Mouse (Mus musculus) heart, embryonic 15.5 days (tissue): ENCODE measurements around the gene Cdk19. TPM values are rescaled to one million over a fixed set of nuclear protein-coding genes. Genes with fewer than 3 reads are reported as not detected.

ENCODE experiments used
- ATAC-seq: fragments of 200-750 bp; cut with Nextera tagmentation; replicated peaks from 2 replicates; pipeline ENCODE4 v1.8.0; 2017; ENCODE audit warnings: low read depth, moderate TSS enrichment; ENCODE audit not compliant: insufficient number of reproducible peaks, insufficient read depth, low FRiP score
- H3K27ac ChIP-seq: fragments of 300-500 bp; sonication (generic); 2 replicates; pipeline ENCODE4 v1.5.1; 2015; ENCODE audit warnings: mild to moderate bottlenecking, inconsistent platforms
- H3K27me3 ChIP-seq: fragments of 300-500 bp; sonication (generic); 2 replicates; pipeline ENCODE4 v1.6.1; 2015; ENCODE audit warnings: inconsistent platforms
- H3K36me3 ChIP-seq: fragments of 300-500 bp; sonication (generic); 2 replicates; pipeline ENCODE4 v1.6.1; 2015; ENCODE audit warnings: mild to moderate bottlenecking, inconsistent platforms
- H3K4me1 ChIP-seq: fragments of 300-500 bp; sonication (generic); replicated peaks from 2 replicates; pipeline ENCODE4 v1.6.1; 2015; ENCODE audit warnings: inconsistent platforms
- H3K4me2 ChIP-seq: fragments of 300-500 bp; sonication (generic); 2 replicates; pipeline ENCODE4 v1.6.1; 2015; ENCODE audit warnings: inconsistent platforms, mild to moderate bottlenecking, moderate library complexity
- H3K4me3 ChIP-seq: fragments of 300-500 bp; sonication (generic); 2 replicates; pipeline ENCODE4 v1.5.1; 2015; ENCODE audit warnings: mild to moderate bottlenecking, inconsistent platforms
- H3K9ac ChIP-seq: fragments of 300-500 bp; sonication (generic); 2 replicates; pipeline ENCODE4 v1.6.1; 2015; ENCODE audit warnings: mild to moderate bottlenecking, inconsistent platforms
- H3K9me3 ChIP-seq: fragments of 300-500 bp; sonication (generic); replicated peaks from 2 replicates; pipeline ENCODE4 v1.6.1; 2016; ENCODE audit warnings: inconsistent platforms
- WGBS: fragments of 180-500 bp; shearing (Covaris S2); methylation state at CpG from one replicate; pipeline ENCODE4 v1.1.7; 2015; ENCODE audit warnings: mixed read lengths; 5-methylcytosine and 5-hydroxymethylcytosine counted together
- polyA plus RNA-seq: library from polyadenylated mRNA; unstranded; fragments of >200 nt; fragmentation: Nextera tagmentation; extraction: Ambion mirVana; gene quantifications from 2 replicates; pipeline ENCODE4 v1.2.1, GENCODE M21; 2015

The Cdk19 gene
- polyA plus RNA-seq, 1 experiment from 2014 or later: 5.3 TPM

- H3K9ac ChIP-seq: no peak overlapping the region
- no peaks in the 10 kb centered on the region for H3K27me3 ChIP-seq
- ATAC-seq: no peak
- 74% methylated on average over 8 of the region's 8 CpGs for WGBS
- peaks cover 8% of the 10 kb centered on the region for H3K4me1 ChIP-seq
- H3K4me2 ChIP-seq: no peak overlapping the region
- H3K4me3 ChIP-seq: no peak overlapping the region
- no peak overlapping the region; the same call in 1 of the 2 replicates for H3K27ac ChIP-seq
- no peaks in the 10 kb centered on the region for H3K9me3 ChIP-seq
- H3K36me3 ChIP-seq: no peaks in the 10 kb centered on the region
Measured at GRCm38 (mm10) chr10:40371184-40371913, 32.0 kb downstream of the Cdk19 start.

- Histone ChIP-seq H3K36me3 (no peaks in the 10 kb centered on the region), H3K9me3 (no peaks in the 10 kb centered on the region), H3K4me2 (no peak overlapping the region), H3K27ac (peak overlapping the region; percentile 41), H3K4me3 (no peak overlapping the region), H3K4me1 (peaks cover 8% of the 10 kb centered on the region), H3K27me3 (no peaks in the 10 kb centered on the region), H3K9ac (no peak overlapping the region)
- 41% methylated on average over 11 of the region's 11 CpGs for WGBS
- ATAC-seq: no peak
Measured at GRCm38 (mm10) chr10:40371914-40372675, 32.7 kb downstream of the Cdk19 start.

- Histone ChIP-seq H3K27ac (no peak overlapping the region), H3K27me3 (no peaks in the 10 kb centered on the region), H3K36me3 (no peaks in the 10 kb centered on the region), H3K4me1 (peaks cover 8% of the 10 kb centered on the region; the same call in 1 of the 2 replicates), H3K9me3 (no peaks in the 10 kb centered on the region), H3K4me2 (no peak overlapping the region), H3K4me3 (no peak overlapping the region), H3K9ac (no peak overlapping the region)
- no peak for ATAC-seq
- WGBS: 91% methylated on average over 5 of the region's 5 CpGs
Measured at GRCm38 (mm10) chr10:40373749-40374148, 34.4 kb downstream of the Cdk19 start.

- Histone ChIP-seq H3K27ac (no peak overlapping the region), H3K4me3 (no peak overlapping the region), H3K36me3 (no peaks in the 10 kb centered on the region), H3K9me3 (no peaks in the 10 kb centered on the region), H3K4me2 (no peak overlapping the region), H3K4me1 (peaks cover 8% of the 10 kb centered on the region; the same call in 1 of the 2 replicates), H3K27me3 (no peaks in the 10 kb centered on the region), H3K9ac (no peak overlapping the region)
- ATAC-seq: no peak
- WGBS: 75% methylated on average over 7 of the region's 7 CpGs
Measured at GRCm38 (mm10) chr10:40374828-40375227, 35.5 kb downstream of the Cdk19 start.

GRCm38 (mm10) chr10:40376286-40376685, 36.9 kb downstream of the Cdk19 start:
- H3K27me3 ChIP-seq: no peaks in the 10 kb centered on the region
- no peaks in the 10 kb centered on the region for H3K36me3 ChIP-seq
- no peak overlapping the region for H3K9ac ChIP-seq
- H3K4me2 ChIP-seq: no peak overlapping the region
- no peak for ATAC-seq
- no peak overlapping the region for H3K27ac ChIP-seq
- peaks cover 8% of the 10 kb centered on the region; the same call in 1 of the 2 replicates for H3K4me1 ChIP-seq
- H3K9me3 ChIP-seq: no peaks in the 10 kb centered on the region
- H3K4me3 ChIP-seq: no peak overlapping the region
- WGBS: 78% methylated on average over 3 of the region's 3 CpGs

- H3K27ac ChIP-seq: no peak overlapping the region
- no peaks in the 10 kb centered on the region for H3K27me3 ChIP-seq
- H3K4me2 ChIP-seq: no peak overlapping the region
- H3K9me3 ChIP-seq: no peaks in the 10 kb centered on the region
- H3K9ac ChIP-seq: no peak overlapping the region
- WGBS: 79% methylated on average over 4 of the region's 4 CpGs
- H3K4me3 ChIP-seq: no peak overlapping the region
- no peak for ATAC-seq
- H3K4me1 ChIP-seq: peaks cover 3% of the 10 kb centered on the region; the same call in 1 of the 2 replicates
- no peaks in the 10 kb centered on the region for H3K36me3 ChIP-seq
Measured at GRCm38 (mm10) chr10:40378284-40378683, 38.9 kb downstream of the Cdk19 start.

GRCm38 (mm10) chr10:40379682-40380081, 40.3 kb downstream of the Cdk19 start:
- no peaks in the 10 kb centered on the region for H3K27me3 ChIP-seq
- ATAC-seq: no peak
- H3K4me2 ChIP-seq: no peak overlapping the region
- H3K27ac ChIP-seq: no peak overlapping the region
- WGBS: 46% methylated on average over 1 of the region's 1 CpGs
- H3K4me3 ChIP-seq: no peak overlapping the region
- no peaks in the 10 kb centered on the region for H3K9me3 ChIP-seq
- no peak overlapping the region for H3K9ac ChIP-seq
- H3K36me3 ChIP-seq: no peaks in the 10 kb centered on the region
- peaks cover 3% of the 10 kb centered on the region; the same call in 1 of the 2 replicates for H3K4me1 ChIP-seq

GRCm38 (mm10) chr10:40385397-40385796, 46.0 kb downstream of the Cdk19 start:
- WGBS: 87% methylated on average over 3 of the region's 3 CpGs
- no peak for ATAC-seq
- Histone ChIP-seq H3K4me1 (peaks cover 3% of the 10 kb centered on the region; the same call in 1 of the 2 replicates), H3K4me3 (no peak overlapping the region), H3K27me3 (no peaks in the 10 kb centered on the region), H3K4me2 (no peak overlapping the region), H3K9ac (no peak overlapping the region), H3K9me3 (no peaks in the 10 kb centered on the region), H3K27ac (no peak overlapping the region), H3K36me3 (no peaks in the 10 kb centered on the region)

- H3K4me1 ChIP-seq: peaks cover 3% of the 10 kb centered on the region; the same call in 1 of the 2 replicates
- 86% methylated on average over 4 of the region's 4 CpGs for WGBS
- no peak for ATAC-seq
- no peaks in the 10 kb centered on the region for H3K36me3 ChIP-seq
- no peak overlapping the region for H3K4me2 ChIP-seq
- H3K27me3 ChIP-seq: no peaks in the 10 kb centered on the region
- H3K9me3 ChIP-seq: no peaks in the 10 kb centered on the region
- H3K4me3 ChIP-seq: no peak overlapping the region
- H3K9ac ChIP-seq: no peak overlapping the region
- H3K27ac ChIP-seq: no peak overlapping the region
Measured at GRCm38 (mm10) chr10:40386126-40386525, 46.8 kb downstream of the Cdk19 start.

- no peak for ATAC-seq
- Histone ChIP-seq H3K4me3 (no peak overlapping the region), H3K36me3 (no peaks in the 10 kb centered on the region), H3K9ac (no peak overlapping the region), H3K27ac (no peak overlapping the region), H3K27me3 (no peaks in the 10 kb centered on the region), H3K9me3 (no peaks in the 10 kb centered on the region), H3K4me2 (no peak overlapping the region), H3K4me1 (peaks cover 5% of the 10 kb centered on the region; the same call in 1 of the 2 replicates)
- 75% methylated on average over 2 of the region's 2 CpGs for WGBS
Measured at GRCm38 (mm10) chr10:40393447-40394143, 54.2 kb downstream of the Cdk19 start.

- Histone ChIP-seq H3K4me1 (peaks cover 5% of the 10 kb centered on the region; the same call in 1 of the 2 replicates), H3K9ac (no peak overlapping the region), H3K4me2 (no peak overlapping the region), H3K27me3 (no peaks in the 10 kb centered on the region), H3K9me3 (no peaks in the 10 kb centered on the region), H3K4me3 (no peak overlapping the region), H3K27ac (0 out of 2 replicates have a peak overlapping the region, but pooled peaks have one; percentile 20), H3K36me3 (no peaks in the 10 kb centered on the region)
- WGBS: 48% methylated on average over 3 of the region's 3 CpGs
- no peak for ATAC-seq
Measured at GRCm38 (mm10) chr10:40398842-40399241, 59.5 kb downstream of the Cdk19 start.
